ENCODE assay signal across 8 mouse cellular contexts in genomic region chr9:22070791-22071573, GRCm38 (mm10). TPM values are rescaled to one million over a fixed set of nuclear protein-coding genes. Genes with fewer than 3 reads are reported as not detected.
A peak's percentile ranks its signal among the peaks of the same experiment; 100 is the strongest.
DNase-seq lines count a peak whose midpoint lies in the region; ATAC-seq and TF ChIP-seq lines count a peak whose summit lies in the region.

Gene Gm49318 (minus strand): TSS chr9:22071259.
Gene Zfp653 (minus strand): TSS chr9:22071376.

- peak within 1 kb of the TSS; percentile 59 for H3K4me2 ChIP-seq in hindbrain, embryonic 14.5 days (replicated peaks)

- CTCF ChIA-PET in Patski (lab: Charles Lee) = interaction anchor here (0.9 to 8.4 kb wide), 3 partner anchors 28 to 70 kb away, joined by 3 to 81 read pairs (median 3); partner anchors contain the start of gene Cnn1

- no peak for TF ChIP-seq CTCF in Patski (IDR thresholded peaks at IDR 0.05)

- ATAC-seq in Patski = peak; percentile 96
- ATAC-seq in hindbrain, embryonic 14.5 days (ENCODE audit: low FRiP score) = peak; percentile 96

- no peaks in the 10 kb centered on the region for H3K9me3 ChIP-seq in hindbrain, embryonic 14.5 days (ENCODE audit: control insufficient read depth, low read length)

- peaks cover 12% of the 10 kb centered on the region for H3K4me1 ChIP-seq in hindbrain, embryonic 14.5 days (replicated peaks; ENCODE audit: control insufficient read depth, insufficient read depth, low read length)

- POLR2A ChIA-PET in Patski (lab: Charles Lee) = interaction anchor here (0.5 to 0.6 kb wide), 2 partner anchors 220 to 319 kb away, joined by 3 read pairs; no protein-coding TSS in a partner anchor

- H3K9ac ChIP-seq in hindbrain, embryonic 14.5 days = peak within 1 kb of the TSS; percentile 78

- DNase-seq in Patski (ENCODE audit: low read depth, low spot score) = peak; percentile 77
- DNase-seq in cerebellum, postnatal 14 days = peak; percentile 99
- peak; percentile 93 to 94 for DNase-seq in frontal cortex, postnatal 14 days (ENCODE audit: low spot score in 2 of 2)
- peak; percentile 98 for DNase-seq in hindbrain, embryonic 14.5 days (ENCODE audit: low spot score)
- DNase-seq in layer of hippocampus, postnatal 36 days = peak; percentile 95 to 96
- peak; percentile 99 for DNase-seq in lung, postnatal 36 days
- DNase-seq in retina, postnatal 1 day = peak; percentile 98
- peak; percentile 92 to 96 for DNase-seq in urinary bladder, adult 18-20 months (ENCODE audit: low spot score in 2 of 2)

- H3K27me3 ChIP-seq in Patski = no peaks in the 10 kb centered on the region
- H3K27me3 ChIP-seq in hindbrain, embryonic 14.5 days (ENCODE audit: control insufficient read depth, insufficient read depth, low read length) = no peaks in the 10 kb centered on the region

- H3K36me3 ChIP-seq in hindbrain, embryonic 14.5 days (replicated peaks; ENCODE audit: control insufficient read depth, insufficient read depth) = peaks cover 49% of the 10 kb centered on the region

- under 1% methylated on average over 58 of the region's 87 CpGs for WGBS in hindbrain, embryonic 14.5 days

- in situ Hi-C loops in Patski (cut with MboI; ENCODE audit: low pct_unique_long_range_greater_than_20kb) = loop anchor here (5.0 kb wide), 1 partner anchor 71 kb away; no protein-coding TSS in a partner anchor

- H3K4me3 ChIP-seq in hindbrain, embryonic 14.5 days (replicated peaks; ENCODE audit: low read length) = peak within 1 kb of the TSS; percentile 60

- H3K27ac ChIP-seq in hindbrain, embryonic 14.5 days = peak within 1 kb of the TSS; percentile 93

RNA-seq across cellular contexts. Expression of gene Gm49318, which starts in this region (rescaled TPM):
- polyA plus RNA-seq in Patski (2021) = not detected
- not detected in 2 replicates for polyA plus RNA-seq in hindbrain, embryonic 14.5 days (2014; fragmentation: Nextera tagmentation; extraction: Ambion mirVana)
- total RNA-seq in layer of hippocampus, postnatal 36 days (2021) = 1 to 10 TPM; 3.1 to 4.5 TPM

RNA-seq across cellular contexts. Expression of gene Zfp653, which starts in this region (rescaled TPM):
- polyA plus RNA-seq in Patski (2021) = 10.9 TPM
- 12.4 and 13.3 TPM in 2 replicates for polyA plus RNA-seq in hindbrain, embryonic 14.5 days (2014; fragmentation: Nextera tagmentation; extraction: Ambion mirVana)
- total RNA-seq in layer of hippocampus, postnatal 36 days (2021) = 10 to 100 TPM; 20.8 to 23.6 TPM

Comparison
In these comparisons a context has a peak if more than half of its experiments do, and no peak if none do; other contexts are left out.
1. Peak in every context shown above with its lines: DNase-seq, ATAC-seq, H3K4me3 ChIP-seq and H3K27ac ChIP-seq.